Mouse (Mus musculus): ENCODE data around the gene Tcte2.

DNA sequence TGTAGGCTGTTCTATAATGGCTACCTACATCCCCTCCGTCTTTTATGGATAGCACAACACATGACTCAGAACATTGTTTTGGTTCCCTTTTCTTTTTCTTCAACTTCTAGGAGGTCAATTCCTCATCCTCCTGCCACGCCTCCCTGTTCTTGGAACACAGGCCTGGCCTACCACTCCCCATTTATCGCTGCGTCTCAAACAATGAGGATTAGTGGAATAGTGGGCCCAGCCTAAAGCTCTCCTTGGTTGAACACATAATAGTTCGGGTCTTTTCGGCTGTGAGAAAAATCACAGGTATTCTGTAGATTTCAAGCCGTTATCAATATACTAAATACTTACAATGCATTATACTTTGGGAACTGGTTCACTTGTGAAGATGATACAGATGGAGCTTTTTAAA is 3.0 kb downstream of the Tcte2 start:
- TF ChIP-seq CTCF (IDR thresholded peaks at IDR 0.05; ENCODE audit: borderline replicate concordance, extremely low read depth, insufficient read depth, insufficient read length) (no peak), POLR2A (IDR thresholded peaks at IDR 0.05; ENCODE audit: borderline replicate concordance, extremely low read depth, insufficient read depth, insufficient read length, poor library complexity, severe bottlenecking) (no peak)

Data from brain, embryonic 14.5 days (tissue).